Mouse (Mus musculus) adrenal gland, postnatal 25 days (tissue): ENCODE measurements at regions not wholly inside any gene's neighbourhood (a gene's known extent, or its start where the extent isn't known, plus 50 kb on each side); places are given as distances from the start of the nearest gene placed in this dataset.

Experiments
- DNase-seq: peaks from one replicate; pipeline ENCODE4 v3.0.0; 2021; ENCODE audit warnings: mixed read lengths

GRCm38 (mm10) chr2:66961808-66962519, 177.2 kb upstream of the Scn7a start:
- peak; percentile 1 for DNase-seq

DNA sequence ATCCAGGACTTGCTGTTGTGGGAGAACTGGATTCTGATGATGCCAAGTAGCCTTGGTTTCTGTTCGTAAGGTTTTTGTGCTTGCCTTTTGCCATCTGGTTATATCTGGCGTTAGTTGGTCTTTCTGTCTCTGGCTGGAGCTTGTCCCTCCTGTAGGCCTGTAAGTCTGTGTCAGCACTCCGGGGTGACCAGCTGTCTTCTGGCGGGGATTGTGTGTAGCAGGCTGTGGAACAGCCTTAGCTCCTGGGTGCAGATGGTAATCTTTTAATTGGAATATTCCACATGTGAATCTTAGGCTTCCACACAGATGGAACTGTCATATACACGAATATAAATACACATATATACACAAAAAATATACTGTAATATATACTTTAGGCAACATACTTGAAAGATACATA, 156.5 kb upstream of the Scn7a start:
- no peak for DNase-seq

DNA sequence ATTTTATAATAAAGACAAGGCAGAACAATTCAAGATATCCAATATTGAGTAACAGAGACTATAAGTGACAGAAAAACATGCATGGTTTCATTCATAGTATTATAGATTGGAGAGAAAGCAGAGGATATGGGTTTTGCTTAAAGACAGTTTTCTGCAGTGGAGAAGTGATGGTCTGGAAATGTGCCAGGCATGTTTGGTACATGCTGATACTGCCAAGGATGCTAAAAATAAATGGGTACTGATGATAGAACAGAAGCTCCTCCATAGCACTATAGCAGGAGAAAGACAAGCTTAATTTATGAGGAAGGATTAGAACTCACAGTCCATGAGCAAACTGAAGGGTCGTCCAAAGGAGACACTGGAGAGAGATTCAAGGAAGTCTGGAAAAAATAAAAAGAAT, 113.3 kb upstream of the Scn7a start:
- DNase-seq = no peak

DNA sequence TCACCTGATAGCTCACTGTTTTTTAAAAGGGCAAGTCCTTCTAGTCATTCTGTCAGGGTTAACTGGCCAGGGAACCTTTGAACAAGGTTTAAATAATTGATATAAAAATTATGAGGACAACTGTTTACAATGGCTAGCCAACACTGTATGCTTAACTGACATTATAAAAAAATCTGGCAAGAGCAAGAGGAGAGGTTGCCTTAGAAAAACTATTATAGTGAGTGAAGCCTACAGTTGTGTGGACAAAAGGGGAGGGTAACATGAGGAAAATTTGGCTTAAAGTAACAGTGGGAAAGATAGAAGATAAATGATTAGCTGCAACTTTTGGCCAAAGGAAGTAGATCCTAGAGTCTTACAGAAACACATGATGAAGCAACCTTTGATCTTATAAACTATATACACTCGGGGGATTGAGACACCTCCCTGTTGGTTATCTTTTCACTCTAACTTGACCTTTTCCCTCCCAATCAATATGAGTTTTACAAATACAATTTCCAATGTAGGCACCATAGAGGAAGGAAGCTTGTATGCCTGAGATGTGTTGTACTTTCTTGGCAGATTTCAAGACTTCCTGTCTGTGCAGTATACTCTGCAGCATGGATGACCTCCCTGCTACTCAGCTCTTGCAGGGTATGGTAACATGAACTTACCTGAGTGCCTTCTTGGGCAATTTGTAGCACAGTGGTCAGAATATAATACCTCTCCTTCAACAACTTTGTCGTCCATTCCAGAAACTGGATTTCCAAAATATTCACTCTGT, 82.9 kb upstream of the Scn7a start:
- no peak for DNase-seq
